Mouse (Mus musculus) midbrain, embryonic 16.5 days (tissue): ENCODE measurements at regions not wholly inside any gene's neighbourhood (a gene's known extent, or its start where the extent isn't known, plus 50 kb on each side); places are given as distances from the start of the nearest gene placed in this dataset.

Source experiments
- ATAC-seq: fragments of 200-750 bp; cut with Nextera tagmentation; 2 replicates; pipeline ENCODE4 v1.8.0; 2017; ENCODE audit warnings: moderate TSS enrichment
- H3K27ac ChIP-seq: fragments of 300-500 bp; sonication (generic); 2 replicates; pipeline ENCODE4 v1.5.1; 2014; ENCODE audit warnings: mild to moderate bottlenecking, low read length, mixed read lengths
- H3K27me3 ChIP-seq: fragments of 300-500 bp; sonication (generic); 2 replicates; pipeline ENCODE4 v1.6.1; 2014; ENCODE audit warnings: low read depth, low read length, mixed read lengths; ENCODE audit not compliant: control insufficient read depth, insufficient read depth
- H3K36me3 ChIP-seq: fragments of 300-500 bp; sonication (generic); 2 replicates; pipeline ENCODE4 v1.6.1; 2014; ENCODE audit warnings: mild to moderate bottlenecking, low read length, moderate library complexity, mixed read lengths; ENCODE audit not compliant: control insufficient read depth, insufficient read depth
- H3K4me1 ChIP-seq: fragments of 300-500 bp; sonication (generic); 2 replicates; pipeline ENCODE4 v1.6.1; 2014; ENCODE audit warnings: mild to moderate bottlenecking, low read length, mixed read lengths; ENCODE audit not compliant: control insufficient read depth, insufficient read depth
- H3K4me2 ChIP-seq: fragments of 300-500 bp; sonication (generic); 2 replicates; pipeline ENCODE4 v1.6.1; 2014; ENCODE audit warnings: mild to moderate bottlenecking, low read length, mixed read lengths
- H3K4me3 ChIP-seq: fragments of 300-500 bp; sonication (generic); 2 replicates; pipeline ENCODE4 v1.5.1; 2014; ENCODE audit warnings: low read depth, mild to moderate bottlenecking, low read length, moderate library complexity, mixed read lengths
- H3K9ac ChIP-seq: fragments of 300-500 bp; sonication (generic); 2 replicates; pipeline ENCODE4 v1.6.1; 2014; ENCODE audit warnings: low read depth, low read length, mixed read lengths
- H3K9me3 ChIP-seq: fragments of 300-500 bp; sonication (generic); replicated peaks from 2 replicates; pipeline ENCODE4 v1.6.1; 2014; ENCODE audit warnings: mild to moderate bottlenecking, low read length, mixed read lengths; ENCODE audit not compliant: control insufficient read depth, poor library complexity, severe bottlenecking
- WGBS: fragments of 180-500 bp; shearing (Covaris S2); extraction: QIAGEN DNeasy Blood & Tissue Kit; methylation state at CpG from one replicate; pipeline ENCODE4 v1.1.7; 2014; 5-methylcytosine and 5-hydroxymethylcytosine counted together

DNA sequence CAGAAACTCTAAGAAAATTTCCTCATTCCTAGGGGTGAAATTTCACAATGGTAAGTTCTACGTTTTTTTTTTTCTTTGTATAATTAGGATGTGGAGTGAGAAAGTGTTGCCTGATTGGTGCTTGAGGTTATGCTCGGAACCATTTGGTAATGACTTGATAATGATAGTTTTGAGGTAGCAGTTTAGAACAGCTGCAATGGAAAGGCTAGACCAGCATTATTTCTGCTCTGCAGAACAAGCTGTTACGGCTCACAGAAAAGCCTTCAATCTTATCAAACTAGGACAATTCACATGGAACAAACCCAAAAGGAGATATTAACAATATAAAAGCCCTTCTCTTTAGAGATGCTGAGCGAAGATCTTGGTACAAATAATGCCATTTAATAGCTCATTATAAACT is 908.6 kb downstream of the Kcnt2 start:
- 69% methylated on average over 4 of the region's 4 CpGs for WGBS
- no peaks in the 10 kb centered on the region for H3K36me3 ChIP-seq
- no peak overlapping the region for H3K4me2 ChIP-seq
- no peaks in the 10 kb centered on the region for H3K9me3 ChIP-seq
- no peaks in the 10 kb centered on the region for H3K4me1 ChIP-seq
- no peak overlapping the region for H3K27ac ChIP-seq
- no peak for ATAC-seq
- no peak overlapping the region for H3K4me3 ChIP-seq
- no peaks in the 10 kb centered on the region for H3K27me3 ChIP-seq
- H3K9ac ChIP-seq: no peak overlapping the region

DNA sequence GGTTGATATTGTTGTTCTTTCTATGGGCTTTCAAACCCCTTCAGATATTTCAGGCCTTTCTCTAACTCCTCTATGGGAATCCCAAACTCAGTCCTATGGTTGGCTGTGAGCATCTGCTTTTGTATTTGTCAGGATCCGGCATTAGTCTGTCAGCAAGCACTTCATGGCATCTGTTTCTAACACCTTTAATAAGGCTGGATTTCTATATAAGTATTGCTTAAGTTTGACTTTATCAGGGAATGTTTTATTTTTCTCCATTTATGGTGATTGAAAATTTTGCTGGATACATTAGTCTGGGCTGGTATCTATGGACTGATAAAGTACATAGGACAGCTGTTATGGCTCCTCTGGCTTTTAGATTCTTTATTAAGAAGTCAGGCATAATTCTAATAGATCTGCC is 915.8 kb downstream of the Kcnt2 start:
- no peak overlapping the region for H3K4me2 ChIP-seq
- H3K27me3 ChIP-seq: no peaks in the 10 kb centered on the region
- H3K9ac ChIP-seq: no peak overlapping the region
- no peaks in the 10 kb centered on the region for H3K9me3 ChIP-seq
- no peak overlapping the region for H3K27ac ChIP-seq
- no peak for ATAC-seq
- WGBS: 100% methylated on average over 1 of the region's 1 CpGs
- H3K4me1 ChIP-seq: no peaks in the 10 kb centered on the region
- no peaks in the 10 kb centered on the region for H3K36me3 ChIP-seq
- no peak overlapping the region for H3K4me3 ChIP-seq
